Mouse (Mus musculus) G1E (cell line): ENCODE measurements at regions not wholly inside any gene's neighbourhood (a gene's known extent, or its start where the extent isn't known, plus 50 kb on each side); places are given as distances from the start of the nearest gene placed in this dataset.

Experiments used
- CTCF ChIP-seq: IDR thresholded peaks from 2 replicates; pipeline ENCODE4 v1.5.1; 2012; ENCODE audit warnings: low read depth, low read length, inconsistent platforms, mixed read lengths
- GATA1 ChIP-seq: IDR thresholded peaks from 2 replicates; pipeline ENCODE4 v1.6.1; 2012; ENCODE audit warnings: borderline replicate concordance, low read length, inconsistent platforms, mixed read lengths
- POLR2AphosphoS5 ChIP-seq: IDR thresholded peaks from 2 replicates; pipeline ENCODE4 v1.6.1; 2012; ENCODE audit warnings: low read depth, low read length, inconsistent platforms; ENCODE audit not compliant: insufficient replicate concordance
- TAL1 ChIP-seq: conservative IDR thresholded peaks from 2 replicates; pipeline ENCODE4 v1.6.1; 2012; ENCODE audit warnings: low read depth, low read length, inconsistent platforms, mixed read lengths

- no peak for TF ChIP-seq CTCF
- no peak for TF ChIP-seq GATA1
- TF ChIP-seq TAL1 = no peak
- TF ChIP-seq POLR2AphosphoS5 = no peak
These were observed 77.3 kb upstream of the 1700021F07Rik start for GRCm38 (mm10) chr2:173445039-173445438.
